Mouse (Mus musculus) subcutaneous adipose tissue, adult 2 months (tissue): Measurements from ENCODE around the gene Gm10057. TPM values are rescaled to one million over a fixed set of nuclear protein-coding genes. Genes with fewer than 3 reads are reported as not detected.

Experiments used
- polyA plus RNA-seq: library from polyadenylated mRNA; depleted of rRNA; stranded (reverse); fragments of >200 nt; gene quantifications from 2 replicates; pipeline ENCODE4 v1.2.3, GENCODE M21; 2012; ENCODE audit warnings: low replicate concordance; rRNA removed

The Gm10057 gene
- polyA plus RNA-seq = not detected in 2 replicates

GRCm38 (mm10) chrX:154054939-154055338 lies at the start of gene Gm10057:
Gm10057 (minus strand) TSS chrX:154055039.

GRCm38 (mm10) chrX:154033727-154034126 lies 21.1 kb downstream of the Gm10057 start, which contains the start of gene 4921511M17Rik:
4921511M17Rik (minus strand) TSS chrX:154033827.

GRCm38 (mm10) chrX:154012540-154012939 lies 42.3 kb downstream of the Gm10057 start, which contains the start of gene Samt1:
Samt1 (minus strand) TSS chrX:154012640.

Other genes with a start within 250 kb of the Gm10057 start
- 0.14 and 3.2 TPM in 2 replicates for gene Spin2c, start 222.8 kb downstream of the Gm10057 start, polyA plus RNA-seq
- not detected in 2 replicates for gene Samt1, start 42.4 kb downstream of the Gm10057 start, polyA plus RNA-seq
- gene 4921511M17Rik, start 21.2 kb downstream of the Gm10057 start, polyA plus RNA-seq = not detected in 2 replicates
- gene Gm15140, start 65.6 kb upstream of the Gm10057 start, polyA plus RNA-seq = not detected in 2 replicates